Mouse (Mus musculus) CD8-positive naive resting alpha-beta T cell, adult 2 months (primary cell): ENCODE results near the gene Trim8.

Experiments used
- DNase-seq, 2 experiments: peaks; one replicate each; pipeline ENCODE4 v3.0.0; 2022; ENCODE audit warnings: low read depth in 2 of 2, low spot score in 2 of 2

The Trim8 gene

GRCm38 (mm10) chr19:46522433-46523044, 21.0 kb downstream of the Trim8 start:
- no peak for DNase-seq

- DNase-seq = no peak
These were observed 21.6 kb downstream of the Trim8 start for GRCm38 (mm10) chr19:46523131-46523479.

- DNase-seq = no peak
These were observed 22.1 kb downstream of the Trim8 start for GRCm38 (mm10) chr19:46523480-46524151.

GRCm38 (mm10) chr19:46524152-46524544, 22.6 kb downstream of the Trim8 start:
- DNase-seq = no peak

GRCm38 (mm10) chr19:46524601-46525321, 23.3 kb downstream of the Trim8 start:
- DNase-seq = no peak

- no peak for DNase-seq
These were observed 24.5 kb downstream of the Trim8 start for GRCm38 (mm10) chr19:46525691-46526631.

- no peak for DNase-seq
These were observed 26.4 kb downstream of the Trim8 start for GRCm38 (mm10) chr19:46527632-46528528.

- peak; percentile 52 to 72 for DNase-seq
These were observed 27.2 kb downstream of the Trim8 start for GRCm38 (mm10) chr19:46528529-46529213.

GRCm38 (mm10) chr19:46529601-46530448, 28.3 kb downstream of the Trim8 start:
- DNase-seq = no peak

GRCm38 (mm10) chr19:46530449-46530990, 29.0 kb downstream of the Trim8 start:
- no peak for DNase-seq

- no peak for DNase-seq
These were observed 29.8 kb downstream of the Trim8 start for GRCm38 (mm10) chr19:46531071-46532030.

GRCm38 (mm10) chr19:46532031-46532688, 30.7 kb downstream of the Trim8 start:
- no peak for DNase-seq

- DNase-seq = no peak
These were observed 31.6 kb downstream of the Trim8 start for GRCm38 (mm10) chr19:46533066-46533465.

- no peak for DNase-seq
These were observed 32.0 kb downstream of the Trim8 start for GRCm38 (mm10) chr19:46533525-46533924.

- DNase-seq = no peak
These were observed 33.1 kb downstream of the Trim8 start for GRCm38 (mm10) chr19:46534542-46535098.

- DNase-seq = no peak
These were observed 35.9 kb downstream of the Trim8 start for GRCm38 (mm10) chr19:46537357-46537756.
